Mouse (Mus musculus): ENCODE results near the gene Prpf4b.

- no peak for TF ChIP-seq CTCF (IDR thresholded peaks at IDR 0.05; ENCODE audit: control insufficient read depth, insufficient read depth, low read length)
- no peak for TF ChIP-seq POLR2A (IDR thresholded peaks at IDR 0.05; ENCODE audit: borderline replicate concordance, control insufficient read depth, low read depth, low read length)
Measured at GRCm38 (mm10) chr13:34934931-34935644, 60.0 kb downstream of the Prpf4b start.

Measured in bone marrow, adult 2 months (tissue).